Mouse (Mus musculus) embryonic facial prominence, embryonic 15.5 days (tissue): Measurements from ENCODE around the gene Eif2b4. TPM values are rescaled to one million over a fixed set of nuclear protein-coding genes. Genes with fewer than 3 reads are reported as not detected.

Experiments used
- ATAC-seq: fragments of 200-750 bp; cut with Nextera tagmentation; 2 replicates; pipeline ENCODE4 v1.8.0; 2017; ENCODE audit warnings: low read depth, moderate TSS enrichment; ENCODE audit not compliant: insufficient number of reproducible peaks, low FRiP score, low TSS enrichment
- H3K27ac ChIP-seq: fragments of 300-500 bp; sonication (generic); replicated peaks from 2 replicates; pipeline ENCODE4 v1.5.1; 2015; ENCODE audit warnings: mild to moderate bottlenecking, inconsistent platforms
- H3K27me3 ChIP-seq: fragments of 300-500 bp; sonication (generic); 2 replicates; pipeline ENCODE4 v1.6.1; 2015; ENCODE audit warnings: inconsistent platforms
- H3K36me3 ChIP-seq: fragments of 300-500 bp; sonication (generic); 2 replicates; pipeline ENCODE4 v1.6.1; 2015; ENCODE audit warnings: mild to moderate bottlenecking, inconsistent platforms
- H3K4me1 ChIP-seq: fragments of 300-500 bp; sonication (generic); 2 replicates; pipeline ENCODE4 v1.6.1; 2015; ENCODE audit warnings: inconsistent platforms
- H3K4me2 ChIP-seq: fragments of 300-500 bp; sonication (generic); replicated peaks from 2 replicates; pipeline ENCODE4 v1.6.1; 2015; ENCODE audit warnings: mild to moderate bottlenecking, inconsistent platforms
- H3K4me3 ChIP-seq: fragments of 300-500 bp; sonication (generic); replicated peaks from 2 replicates; pipeline ENCODE4 v1.5.1; 2015; ENCODE audit warnings: mild to moderate bottlenecking, inconsistent platforms
- H3K9ac ChIP-seq: fragments of 300-500 bp; sonication (generic); 2 replicates; pipeline ENCODE4 v1.6.1; 2015; ENCODE audit warnings: inconsistent platforms
- H3K9me3 ChIP-seq: fragments of 300-500 bp; sonication (generic); replicated peaks from 2 replicates; pipeline ENCODE4 v1.6.1; 2016; ENCODE audit warnings: inconsistent platforms
- WGBS: fragments of 180-500 bp; shearing (Covaris S2); methylation state at CpG from one replicate; pipeline ENCODE4 v1.1.7; 2015; 5-methylcytosine and 5-hydroxymethylcytosine counted together
- polyA plus RNA-seq: library from polyadenylated mRNA; unstranded; fragments of >200 nt; fragmentation: Nextera tagmentation; extraction: Ambion mirVana; gene quantifications from 2 replicates; pipeline ENCODE4 v1.2.1, GENCODE M21; 2015

Eif2b4 gene
- polyA plus RNA-seq, 1 experiment from 2014 or later, result 74.7 TPM

GRCm38 (mm10) chr5:31199321-31199892 is 6.2 kb upstream of the Eif2b4 start:
- H3K27me3 ChIP-seq, result no peaks in the 10 kb centered on the region
- no peak for ATAC-seq
- no peak overlapping the region for H3K9ac ChIP-seq
- no peak overlapping the region for H3K4me3 ChIP-seq
- H3K36me3 ChIP-seq, result peaks cover 79% of the 10 kb centered on the region
- H3K4me1 ChIP-seq, result peaks cover 25% of the 10 kb centered on the region
- peaks cover 4% of the 10 kb centered on the region; the same call in 1 of the 2 replicates for H3K9me3 ChIP-seq
- H3K4me2 ChIP-seq, result no peak overlapping the region
- 92% methylated on average over 19 of the region's 19 CpGs for WGBS
- H3K27ac ChIP-seq, result no peak overlapping the region

- Histone ChIP-seq H3K9ac (no peak overlapping the region), H3K27ac (no peak overlapping the region), H3K4me3 (no peak overlapping the region), H3K27me3 (no peaks in the 10 kb centered on the region), H3K9me3 (peaks cover 4% of the 10 kb centered on the region; the same call in 1 of the 2 replicates), H3K4me2 (no peak overlapping the region), H3K36me3 (peaks cover 73% of the 10 kb centered on the region), H3K4me1 (peaks cover 31% of the 10 kb centered on the region)
- no peak for ATAC-seq
- WGBS, result 80% methylated on average over 5 of the region's 5 CpGs
Observed at GRCm38 (mm10) chr5:31198616-31199320, 5.5 kb upstream of the Eif2b4 start.

- WGBS, result 82% methylated on average over 9 of the region's 9 CpGs
- peaks cover 67% of the 10 kb centered on the region for H3K36me3 ChIP-seq
Observed at GRCm38 (mm10) chr5:31198170-31198569, 4.9 kb upstream of the Eif2b4 start.

GRCm38 (mm10) chr5:31197072-31197471 is 3.8 kb upstream of the Eif2b4 start:
- H3K4me3 ChIP-seq, result no peak overlapping the region
- no peaks in the 10 kb centered on the region for H3K27me3 ChIP-seq
- 93% methylated on average over 12 of the region's 12 CpGs for WGBS
- no peak overlapping the region for H3K27ac ChIP-seq
- no peak overlapping the region for H3K4me2 ChIP-seq
- H3K9me3 ChIP-seq, result peaks cover 4% of the 10 kb centered on the region; the same call in 1 of the 2 replicates
- peaks cover 26% of the 10 kb centered on the region for H3K4me1 ChIP-seq
- H3K36me3 ChIP-seq, result peaks cover 62% of the 10 kb centered on the region
- H3K9ac ChIP-seq, result no peak overlapping the region
- no peak for ATAC-seq

More at GRCm38 (mm10) chr5:31198170-31198569, 4.9 kb upstream of the Eif2b4 start:
- H3K27me3 ChIP-seq, result no peaks in the 10 kb centered on the region
- H3K4me3 ChIP-seq, result no peak overlapping the region
- H3K4me2 ChIP-seq, result no peak overlapping the region
- no peak overlapping the region for H3K9ac ChIP-seq
- no peak overlapping the region for H3K27ac ChIP-seq
- H3K4me1 ChIP-seq, result peaks cover 33% of the 10 kb centered on the region
- H3K9me3 ChIP-seq, result peaks cover 4% of the 10 kb centered on the region; the same call in 1 of the 2 replicates
- ATAC-seq, result no peak

GRCm38 (mm10) chr5:31196207-31196606 is 3.0 kb upstream of the Eif2b4 start:
- no peak for ATAC-seq
- WGBS, result 91% methylated on average over 10 of the region's 10 CpGs
- Histone ChIP-seq H3K4me3 (no peak overlapping the region), H3K36me3 (peaks cover 62% of the 10 kb centered on the region), H3K27me3 (no peaks in the 10 kb centered on the region), H3K9ac (no peak overlapping the region), H3K9me3 (peaks cover 4% of the 10 kb centered on the region; the same call in 1 of the 2 replicates), H3K27ac (no peak overlapping the region; the same call in 1 of the 2 replicates), H3K4me1 (peaks cover 33% of the 10 kb centered on the region), H3K4me2 (no peak overlapping the region)

- no peaks in the 10 kb centered on the region for H3K27me3 ChIP-seq
- peaks cover 4% of the 10 kb centered on the region; the same call in 1 of the 2 replicates for H3K9me3 ChIP-seq
- H3K9ac ChIP-seq, result no peak overlapping the region
- 90% methylated on average over 4 of the region's 4 CpGs for WGBS
- no peak for ATAC-seq
- no peak overlapping the region for H3K27ac ChIP-seq
- H3K36me3 ChIP-seq, result peaks cover 66% of the 10 kb centered on the region
- H3K4me2 ChIP-seq, result no peak overlapping the region
- H3K4me3 ChIP-seq, result no peak overlapping the region
- peaks cover 32% of the 10 kb centered on the region for H3K4me1 ChIP-seq
Observed at GRCm38 (mm10) chr5:31195671-31196070, 2.4 kb upstream of the Eif2b4 start.

- no peak overlapping the region for H3K9ac ChIP-seq
- 87% methylated on average over 16 of the region's 16 CpGs for WGBS
- H3K4me1 ChIP-seq, result peaks cover 25% of the 10 kb centered on the region
- no peaks in the 10 kb centered on the region for H3K9me3 ChIP-seq
- H3K36me3 ChIP-seq, result peaks cover 67% of the 10 kb centered on the region
- ATAC-seq, result no peak
- no peak overlapping the region for H3K27ac ChIP-seq
- no peaks in the 10 kb centered on the region for H3K27me3 ChIP-seq
- peak overlapping the region; percentile 77 for H3K4me2 ChIP-seq
- H3K4me3 ChIP-seq, result peak overlapping the region; percentile 71; the same call in 1 of the 2 replicates
Observed at GRCm38 (mm10) chr5:31194486-31195485, 1.6 kb upstream of the Eif2b4 start.

- peak overlapping the region; percentile 88 for H3K27ac ChIP-seq
- H3K4me1 ChIP-seq, result peaks cover 25% of the 10 kb centered on the region
- WGBS, result 9% methylated on average over 25 of the region's 25 CpGs
- peaks cover 65% of the 10 kb centered on the region for H3K36me3 ChIP-seq
- 0 out of 2 replicates have a peak, but pooled peaks have one; percentile 2 for ATAC-seq
- H3K9me3 ChIP-seq, result no peaks in the 10 kb centered on the region
- H3K27me3 ChIP-seq, result no peaks in the 10 kb centered on the region
- H3K4me3 ChIP-seq, result peak overlapping the region; percentile 71
- H3K4me2 ChIP-seq, result peak overlapping the region; percentile 77
- H3K9ac ChIP-seq, result peak overlapping the region; percentile 79
Observed at GRCm38 (mm10) chr5:31193631-31194281, 526 bp upstream of the Eif2b4 start.

- Histone ChIP-seq H3K4me2 (peak overlapping the region; percentile 77), H3K27ac (peak overlapping the region; percentile 83), H3K9me3 (no peaks in the 10 kb centered on the region), H3K4me3 (peak overlapping the region; percentile 71), H3K4me1 (peaks cover 25% of the 10 kb centered on the region), H3K27me3 (no peaks in the 10 kb centered on the region), H3K36me3 (peaks cover 65% of the 10 kb centered on the region), H3K9ac (peak overlapping the region; percentile 79)
- 14% methylated on average over 42 of the region's 42 CpGs for WGBS
- peak; percentile 59 for ATAC-seq
Observed at GRCm38 (mm10) chr5:31192045-31192938, 938 bp downstream of the Eif2b4 start.

- Histone ChIP-seq H3K36me3 (peaks cover 51% of the 10 kb centered on the region), H3K27me3 (no peaks in the 10 kb centered on the region), H3K4me2 (no peak overlapping the region), H3K9ac (no peak overlapping the region), H3K4me3 (no peak overlapping the region), H3K27ac (no peak overlapping the region), H3K4me1 (peaks cover 25% of the 10 kb centered on the region), H3K9me3 (no peaks in the 10 kb centered on the region)
- ATAC-seq, result no peak
- 90% methylated on average over 9 of the region's 9 CpGs for WGBS
Observed at GRCm38 (mm10) chr5:31190201-31190600, 3.0 kb downstream of the Eif2b4 start.
